Mouse (Mus musculus): Measurements from ENCODE around the gene Eif4a2.

DNA sequence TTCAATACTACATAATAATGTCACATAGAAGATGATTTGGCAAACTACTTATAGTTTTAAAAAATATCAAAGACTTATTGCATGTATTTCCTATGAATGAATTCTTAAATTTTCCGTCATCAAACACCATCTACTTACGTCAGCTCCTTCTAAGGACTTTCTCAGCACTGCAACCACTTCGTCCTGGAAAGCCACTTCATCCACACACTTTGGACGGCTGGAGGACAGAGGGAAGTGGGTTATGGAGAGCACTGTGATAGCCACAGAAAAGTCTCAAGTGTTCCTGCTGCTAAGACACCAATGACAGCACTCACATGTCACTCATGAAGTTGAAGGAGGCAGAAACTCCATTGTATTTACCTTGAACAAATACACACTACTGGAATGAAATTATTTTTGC, 17.2 kb downstream of the Eif4a2 start:
- TF ChIP-seq ZC3H11A (IDR thresholded peaks at IDR 0.05; ENCODE audit: borderline replicate concordance, low read depth, low read length) (no peak), ZNF384 (IDR thresholded peaks at IDR 0.05; ENCODE audit: low read depth, low read length) (no peak), HCFC1 (IDR thresholded peaks at IDR 0.05; ENCODE audit: borderline replicate concordance, insufficient read depth, low read length) (no peak), MAFK (IDR thresholded peaks at IDR 0.05; ENCODE audit: insufficient read depth, low read depth, low read length) (no peak)
